Mouse (Mus musculus): ENCODE measurements around the gene Saal1.
"Not testable (repeated sequence)": the region's sequence is repeated elsewhere in the genome, so short reads cannot be mapped to it uniquely, and the experiment has no call there.

The Saal1 gene

GRCm38 (mm10) chr7:46686827-46687226, 23.7 kb downstream of the Saal1 start:
- no peak for DNase-seq (ENCODE audit: low spot score in 2 of 2)

- no peak for DNase-seq (ENCODE audit: low spot score in 2 of 2)
Measured at GRCm38 (mm10) chr7:46680732-46681131, 29.7 kb downstream of the Saal1 start.

GRCm38 (mm10) chr7:46679044-46679443, 31.4 kb downstream of the Saal1 start:
- not testable (repeated sequence) for DNase-seq (ENCODE audit: low spot score in 2 of 2)

GRCm38 (mm10) chr7:46678417-46678816, 32.1 kb downstream of the Saal1 start:
- DNase-seq (ENCODE audit: low spot score in 2 of 2): no peak

- no peak for DNase-seq (ENCODE audit: low spot score in 2 of 2)
Measured at GRCm38 (mm10) chr7:46676808-46677360, 33.6 kb downstream of the Saal1 start.

- no peak for DNase-seq (ENCODE audit: low spot score in 2 of 2)
Measured at GRCm38 (mm10) chr7:46675886-46676285, 34.6 kb downstream of the Saal1 start.

GRCm38 (mm10) chr7:46675061-46675460, 35.4 kb downstream of the Saal1 start:
- no peak for DNase-seq (ENCODE audit: low spot score in 2 of 2)

GRCm38 (mm10) chr7:46672160-46672672, 38.3 kb downstream of the Saal1 start, which contains the start of gene Tph1:
TSS of gene Tph1 (minus strand) at chr7:46672537.
- no peak for DNase-seq (ENCODE audit: low spot score in 2 of 2)

GRCm38 (mm10) chr7:46667256-46667655, 43.2 kb downstream of the Saal1 start:
- DNase-seq (ENCODE audit: low spot score in 2 of 2): no peak

- no peak for DNase-seq (ENCODE audit: low spot score in 2 of 2)
Measured at GRCm38 (mm10) chr7:46665236-46665635, 45.2 kb downstream of the Saal1 start.

- no peak for DNase-seq (ENCODE audit: low spot score in 2 of 2)
Measured at GRCm38 (mm10) chr7:46661591-46662090, 48.8 kb downstream of the Saal1 start.

- DNase-seq (ENCODE audit: low spot score in 2 of 2): no peak
Measured at GRCm38 (mm10) chr7:46652279-46652678, 58.2 kb downstream of the Saal1 start.

- DNase-seq (ENCODE audit: low spot score in 2 of 2): not testable (repeated sequence)
Measured at GRCm38 (mm10) chr7:46650231-46650630, 60.2 kb downstream of the Saal1 start.

- DNase-seq (ENCODE audit: low spot score in 2 of 2): no peak
Measured at GRCm38 (mm10) chr7:46648431-46649140, 61.9 kb downstream of the Saal1 start.

- no peak for DNase-seq (ENCODE audit: low spot score in 2 of 2)
Measured at GRCm38 (mm10) chr7:46643172-46643571, 67.3 kb downstream of the Saal1 start.

GRCm38 (mm10) chr7:46640062-46640461, 70.4 kb downstream of the Saal1 start:
- DNase-seq (ENCODE audit: low spot score in 2 of 2): no peak

- peak; percentile 80 to 89 for DNase-seq (ENCODE audit: low spot score in 2 of 2)
Measured at GRCm38 (mm10) chr7:46639692-46640031, 70.8 kb downstream of the Saal1 start, which contains the start of gene Sergef. TSS of gene Sergef (minus strand) at chr7:46639807.

- DNase-seq (ENCODE audit: low spot score in 2 of 2): peak in 1 of 2 experiments; percentile 64
Measured at GRCm38 (mm10) chr7:46638889-46639691, 71.4 kb downstream of the Saal1 start.
